Mouse (Mus musculus) yolk sac, embryonic 10.5 days (tissue): Measurements from ENCODE around the gene Gm42906.

ENCODE experiments used
- DNase-seq: peaks from one replicate; pipeline ENCODE4 v3.0.0-alpha.2; 2017; ENCODE audit warnings: low spot score

Gene Gm42906

DNA sequence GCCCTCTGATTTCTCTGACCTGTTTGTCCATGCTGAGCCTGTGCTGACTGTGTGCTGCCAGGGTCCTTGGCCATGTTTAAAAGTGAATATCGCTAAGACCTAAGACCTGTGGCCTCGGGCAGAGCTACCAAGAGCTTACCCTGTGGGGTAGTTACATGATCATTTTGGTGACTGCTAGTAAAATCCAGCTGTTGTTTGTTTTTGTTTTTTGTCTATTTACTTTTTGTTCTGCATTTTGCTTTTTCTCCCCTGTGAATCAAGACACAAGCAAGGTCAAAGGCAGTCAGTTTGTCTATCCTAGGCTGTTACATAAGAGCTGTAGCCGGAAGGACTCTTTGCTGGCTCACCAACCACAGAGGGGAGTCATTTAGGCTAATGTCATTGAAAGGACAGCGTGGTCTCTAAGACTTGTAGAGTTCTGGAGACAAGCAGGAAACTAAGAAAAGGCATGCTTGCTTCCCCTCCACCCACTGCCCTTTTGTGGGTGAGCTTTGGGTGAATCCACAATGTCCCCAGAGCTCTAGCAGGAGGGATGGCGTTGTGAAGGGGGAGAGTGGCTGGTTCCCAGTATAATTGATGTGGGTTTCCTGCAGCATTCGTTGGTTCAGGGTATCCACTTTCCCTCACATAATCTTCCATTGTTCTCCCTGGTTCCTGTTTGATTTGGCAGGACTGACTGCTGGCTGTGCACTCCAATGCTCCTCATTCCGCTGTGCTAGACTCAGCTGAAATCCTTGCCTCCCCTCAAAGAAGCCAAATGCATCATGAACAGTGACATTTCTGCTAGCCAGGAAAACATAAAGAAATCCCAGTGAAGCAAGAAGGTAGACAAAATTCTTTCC lies 33.9 kb downstream of the Gm42906 start:
- DNase-seq = no peak

DNA sequence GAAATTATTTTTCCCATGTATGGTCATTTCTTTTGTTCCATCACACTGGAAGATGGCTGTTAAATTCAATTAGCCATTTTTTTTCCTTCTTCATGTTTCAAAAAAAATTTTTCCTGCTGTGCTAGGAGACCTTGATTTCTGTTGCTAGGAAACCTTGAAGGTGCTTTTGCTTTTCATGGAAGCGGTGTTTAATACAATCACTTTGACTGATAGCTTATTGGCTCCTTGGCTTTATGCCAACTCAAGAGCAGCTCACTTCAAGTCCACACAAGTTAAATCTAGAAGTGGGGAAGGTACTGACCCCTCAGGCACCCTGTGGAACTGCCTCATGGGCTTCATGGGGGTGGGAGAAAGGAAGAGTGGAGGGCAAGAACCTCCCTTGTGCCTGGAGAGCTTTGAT lies 38.1 kb downstream of the Gm42906 start:
- DNase-seq = no peak

DNA sequence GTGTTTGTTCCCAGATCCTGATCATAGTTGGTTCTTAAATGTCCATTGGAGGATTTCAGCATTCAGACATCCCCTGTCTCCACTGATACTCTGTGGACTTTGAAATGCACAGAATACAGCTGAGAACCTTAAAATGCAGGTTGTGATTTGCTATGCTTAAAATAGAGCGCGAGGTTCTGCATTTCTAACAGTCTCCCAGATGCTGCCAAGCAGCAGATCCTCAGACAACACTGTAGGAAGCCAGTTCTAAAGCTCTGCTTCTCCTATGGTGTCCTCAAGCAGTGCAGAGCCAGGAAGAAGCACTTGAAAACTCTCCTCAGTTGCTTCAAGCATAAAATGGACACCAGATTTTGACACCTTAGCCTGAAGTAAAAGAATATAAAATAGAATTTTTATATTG lies 48.1 kb downstream of the Gm42906 start:
- no peak for DNase-seq

DNA sequence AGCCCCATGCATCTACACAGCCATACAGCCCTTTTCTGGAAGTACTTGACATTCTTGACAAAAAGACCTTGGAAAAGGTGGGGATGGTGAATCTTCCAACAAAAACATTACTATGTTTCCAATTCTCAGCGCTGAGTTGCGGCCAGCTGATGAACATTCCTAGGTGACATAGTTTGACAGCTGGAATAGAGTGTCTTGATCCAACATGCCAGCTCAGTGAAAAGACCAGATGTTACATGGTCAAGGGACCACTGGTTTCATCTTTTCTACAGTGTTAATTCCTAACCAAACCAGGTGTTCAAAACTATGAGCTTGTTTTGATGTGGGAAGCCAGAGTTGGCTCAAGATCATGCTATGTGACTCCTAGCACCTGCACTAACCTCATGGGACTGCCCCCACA lies 48.8 kb downstream of the Gm42906 start:
- DNase-seq = no peak

DNA sequence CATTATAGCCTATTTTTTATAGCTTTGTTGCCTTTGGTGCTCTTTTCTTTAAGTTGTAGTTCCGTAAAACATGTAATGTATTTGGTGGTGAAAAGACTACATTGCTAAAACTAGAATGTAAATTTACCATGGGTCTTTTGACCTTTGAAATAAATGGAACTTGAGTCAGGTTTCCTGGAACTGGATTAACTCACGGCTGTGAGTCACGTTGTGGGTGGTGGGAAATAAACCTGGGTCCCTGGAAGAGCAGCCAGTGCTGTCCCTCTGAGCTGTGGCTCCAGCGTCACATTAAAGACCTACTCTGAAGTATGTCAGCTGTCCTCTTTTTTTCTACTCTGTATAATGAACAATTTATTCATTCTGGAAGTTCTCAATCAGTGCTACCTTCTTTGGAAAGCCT lies 51.0 kb downstream of the Gm42906 start:
- peak; percentile 68 for DNase-seq

DNA sequence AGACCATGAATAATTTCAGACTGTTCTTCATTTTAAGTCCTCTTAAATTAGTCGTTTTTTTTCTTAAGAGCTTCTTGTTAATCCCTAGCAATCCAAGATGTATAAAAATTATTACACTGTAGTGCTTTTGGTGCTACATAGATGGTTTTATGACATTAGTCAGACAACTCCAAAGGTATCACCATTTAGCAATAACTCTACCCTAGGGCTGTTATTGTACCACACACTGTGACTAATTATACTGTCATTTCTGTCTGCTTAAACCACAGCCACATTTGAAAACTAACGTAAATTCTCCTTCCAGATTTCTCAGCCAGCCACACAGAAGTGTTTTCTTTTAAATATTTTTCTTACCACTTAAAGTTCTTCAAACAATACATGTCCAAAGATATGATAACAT lies 53.1 kb downstream of the Gm42906 start:
- DNase-seq = no peak

DNA sequence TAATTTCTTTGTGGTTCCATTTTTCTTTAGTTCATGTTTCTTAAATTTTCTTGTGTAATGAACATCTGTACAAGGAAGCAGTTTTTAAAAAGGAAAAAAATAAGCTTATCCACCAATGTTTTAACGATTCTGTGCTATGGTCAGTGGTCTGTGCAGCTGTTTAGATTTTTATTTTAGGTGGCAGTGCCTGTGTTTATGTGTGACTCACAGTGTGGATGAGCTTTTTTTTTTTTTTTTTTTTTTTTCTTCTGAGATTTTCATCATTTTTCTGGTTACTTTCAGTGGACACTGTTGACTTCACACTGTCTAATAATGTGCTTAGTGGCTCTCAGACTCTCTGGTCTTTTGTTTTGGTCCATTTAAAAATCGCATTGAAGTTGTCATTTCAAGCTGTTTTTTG lies 56.8 kb downstream of the Gm42906 start:
- DNase-seq = no peak

DNA sequence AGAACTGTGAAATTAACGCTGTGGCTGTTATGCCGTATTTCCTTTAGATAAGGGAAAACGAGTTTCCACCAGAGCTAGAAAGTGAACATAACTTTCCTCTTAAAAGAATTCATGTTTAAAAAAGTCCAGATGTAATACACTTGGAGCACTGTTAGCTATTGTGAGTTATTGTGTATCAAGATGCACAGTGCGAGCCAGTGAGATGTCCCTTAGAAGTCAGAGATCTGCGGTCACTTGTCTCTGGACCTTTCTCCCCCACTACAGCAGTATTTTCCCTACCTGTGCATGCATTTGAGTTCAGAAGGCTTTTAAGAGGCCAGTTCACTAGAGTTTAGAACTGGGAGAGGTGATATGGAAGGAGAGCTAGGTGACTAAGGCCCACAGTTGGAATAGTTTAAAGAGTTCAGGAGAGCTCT lies 58.6 kb downstream of the Gm42906 start:
- DNase-seq = peak; percentile 42

DNA sequence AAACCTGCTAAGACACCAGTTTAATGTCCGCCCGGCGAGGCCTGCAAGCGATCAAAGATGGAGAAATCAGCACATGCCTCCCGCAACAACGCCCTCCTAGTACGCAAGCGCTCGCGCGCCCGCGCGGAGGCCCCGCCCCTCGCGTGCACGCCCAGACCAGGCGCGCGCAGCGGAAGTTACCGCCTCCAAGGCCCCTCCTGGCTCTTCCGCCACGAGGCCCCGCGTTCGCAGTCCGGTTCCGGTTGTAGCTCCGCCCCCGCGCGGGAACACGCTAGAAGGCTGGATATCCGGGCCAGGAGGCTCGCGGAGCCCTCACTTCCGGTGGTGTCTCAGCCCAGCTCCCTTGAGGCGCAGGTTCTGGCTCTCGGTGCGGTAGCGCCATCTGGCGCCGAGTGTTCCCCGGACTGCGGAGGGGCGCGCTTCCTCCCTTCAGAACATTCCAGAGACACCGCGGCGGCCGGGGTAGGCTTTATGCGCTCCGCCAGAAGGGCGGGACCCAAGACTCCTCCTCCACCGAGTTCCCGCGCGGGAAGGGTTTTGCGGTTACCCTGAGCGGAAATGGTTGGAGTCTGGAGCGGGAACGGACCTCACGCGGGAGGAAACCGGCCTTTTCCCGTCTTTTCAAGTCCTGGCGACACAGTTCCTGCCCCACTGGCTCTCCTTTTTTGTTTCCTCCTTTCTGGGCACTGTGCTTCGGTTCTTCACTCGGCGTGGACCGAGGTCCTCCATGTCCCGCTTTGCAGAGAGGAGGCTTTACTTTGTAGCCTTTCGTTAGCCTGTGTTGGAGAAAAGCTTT lies 59.4 kb downstream of the Gm42906 start:
- DNase-seq = peak; percentile 100

DNA sequence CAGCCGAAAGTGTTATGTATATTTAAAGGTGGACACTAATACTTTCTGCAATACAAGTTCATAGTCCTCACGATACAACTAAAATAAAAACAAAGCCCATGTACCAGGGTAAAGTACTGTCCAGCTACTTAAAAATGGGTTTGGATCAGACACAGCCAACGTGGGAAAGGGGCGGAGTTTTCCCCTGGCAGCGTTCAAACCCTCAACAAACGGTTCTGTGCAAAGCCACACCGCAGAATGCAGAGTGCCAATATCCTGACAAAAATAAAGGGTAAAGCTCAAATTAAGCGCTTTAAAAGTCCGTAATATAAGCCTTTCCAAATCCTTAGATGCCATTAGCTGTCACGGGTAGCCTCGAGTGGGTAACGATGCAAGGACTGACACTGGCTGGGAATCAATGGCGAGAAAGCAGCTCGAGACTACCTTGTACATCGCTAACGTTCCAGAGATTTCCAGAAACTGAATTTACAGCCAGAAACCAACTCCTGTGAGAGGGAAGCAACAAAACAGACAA lies 60.0 kb downstream of the Gm42906 start:
- no peak for DNase-seq

DNA sequence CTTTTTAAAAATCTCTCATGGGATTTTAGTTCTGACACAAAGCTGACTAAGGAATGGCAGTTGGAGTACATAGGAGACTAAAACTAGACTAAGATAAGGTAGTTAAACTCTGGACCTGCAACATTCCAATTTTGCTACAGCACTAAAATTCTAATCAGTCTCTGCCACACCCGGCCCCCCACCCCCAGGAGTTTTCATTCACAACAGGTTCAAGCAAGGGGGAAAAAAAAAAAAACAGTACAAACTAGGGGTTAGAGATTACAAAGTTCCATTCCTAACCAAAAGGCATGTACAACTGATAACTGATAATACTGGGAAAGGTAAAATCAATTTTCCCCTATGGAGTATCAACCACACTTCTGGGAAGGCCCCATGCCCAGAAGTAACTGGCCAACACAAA lies 60.6 kb downstream of the Gm42906 start:
- DNase-seq = peak; percentile 20

DNA sequence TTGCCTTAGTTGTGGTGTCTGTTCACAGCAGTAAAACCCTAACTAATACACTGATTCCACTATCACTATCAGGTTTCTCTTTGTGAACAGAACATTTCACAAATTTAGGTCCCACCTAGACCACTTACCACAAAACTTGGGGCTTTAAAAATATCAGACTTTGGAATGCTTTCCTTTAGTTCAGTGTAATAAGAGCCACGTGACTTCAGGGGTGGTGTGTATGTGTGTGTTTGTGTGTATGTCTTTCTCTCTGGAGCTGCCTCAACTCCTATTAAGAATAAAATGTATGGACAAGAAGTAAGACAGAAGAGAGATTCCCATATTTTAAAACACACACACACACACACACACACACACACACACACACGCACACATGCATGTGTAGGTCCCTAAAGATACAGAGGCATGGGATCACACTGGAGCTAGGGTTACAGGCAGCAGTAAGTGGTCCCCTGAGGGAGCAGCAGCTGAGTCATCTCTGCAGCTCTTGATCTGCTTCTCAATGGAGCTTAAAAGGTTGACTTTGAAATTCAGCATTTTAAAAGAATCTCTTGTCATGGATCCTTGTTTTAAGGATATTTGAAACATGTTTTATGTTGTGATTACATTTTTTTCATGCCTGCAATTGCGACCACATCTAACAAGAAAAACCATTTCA lies 64.5 kb downstream of the Gm42906 start:
- DNase-seq = no peak

DNA sequence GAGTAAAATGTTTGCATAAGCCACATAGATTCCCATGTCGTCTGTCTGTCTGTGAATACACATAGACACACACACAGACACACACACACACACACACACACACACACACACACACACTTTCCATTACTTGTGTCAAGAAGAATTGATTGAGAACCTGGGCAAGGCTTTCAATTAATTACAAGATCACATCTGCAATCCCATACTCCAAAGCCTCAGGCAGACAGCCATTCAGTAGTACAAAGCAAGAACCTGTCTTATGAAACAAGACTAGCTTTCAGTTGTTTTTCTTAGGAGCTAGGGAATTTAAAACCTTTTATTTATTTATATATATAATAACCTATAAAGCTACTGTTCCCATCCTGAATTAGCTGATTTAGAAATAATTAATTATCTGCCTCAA lies 78.3 kb downstream of the Gm42906 start:
- no peak for DNase-seq

DNA sequence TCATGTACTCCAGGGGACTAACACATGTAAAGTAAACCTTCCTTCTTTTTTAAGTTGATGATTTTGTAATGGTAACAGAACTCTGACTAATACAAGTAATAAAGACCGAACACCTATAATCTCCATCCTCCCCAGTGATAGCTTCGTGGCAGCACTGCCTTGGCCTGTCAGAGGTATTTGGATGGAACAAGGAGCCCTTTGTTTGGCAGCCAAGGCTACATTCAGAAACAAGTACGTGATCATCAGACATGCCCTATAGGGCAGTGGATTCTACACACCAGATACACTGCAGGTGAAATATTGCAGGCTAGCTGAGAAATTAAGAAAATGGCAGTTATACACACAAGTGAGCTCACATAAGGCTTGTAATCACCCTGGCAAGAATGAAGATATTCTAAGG lies 79.5 kb downstream of the Gm42906 start:
- DNase-seq = no peak

DNA sequence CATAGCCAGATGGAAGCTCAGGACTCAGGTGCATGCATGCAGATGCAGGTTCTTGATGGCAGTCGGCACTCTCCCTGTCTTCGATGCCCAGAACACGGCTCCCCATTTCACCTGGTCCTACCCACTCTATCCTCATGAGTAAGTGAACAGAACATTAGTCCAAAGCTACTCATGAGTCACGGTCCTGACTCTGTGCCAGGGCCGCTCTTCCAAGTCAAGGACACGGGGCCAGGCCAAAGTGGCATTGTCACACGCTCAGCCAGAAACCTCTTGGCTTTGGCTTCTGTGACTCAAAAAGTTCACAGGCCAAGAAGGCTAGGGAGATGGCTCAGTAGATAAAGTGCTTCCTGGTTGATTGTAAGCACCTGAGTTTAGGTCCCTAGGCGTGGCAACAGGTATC lies 81.3 kb downstream of the Gm42906 start:
- no peak for DNase-seq

DNA sequence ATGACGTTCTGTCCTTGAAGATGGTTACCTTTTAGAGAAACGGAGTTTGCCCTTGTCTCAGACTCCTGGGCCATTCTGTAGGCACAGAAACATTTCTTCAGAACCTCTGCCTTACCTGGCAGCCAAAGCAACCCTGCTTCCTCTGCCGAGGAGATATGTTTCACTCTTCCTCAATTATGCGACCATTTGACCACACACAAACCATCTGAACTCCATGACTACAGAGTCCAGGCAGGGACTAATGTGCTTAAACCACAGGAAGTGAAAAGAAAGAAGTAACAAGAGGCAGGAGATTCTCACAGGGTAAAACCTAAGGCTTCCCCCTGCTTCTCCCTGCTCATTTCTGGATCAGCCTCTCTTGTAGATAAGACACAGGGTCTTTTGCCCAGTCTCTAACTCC lies 83.2 kb downstream of the Gm42906 start:
- no peak for DNase-seq

DNA sequence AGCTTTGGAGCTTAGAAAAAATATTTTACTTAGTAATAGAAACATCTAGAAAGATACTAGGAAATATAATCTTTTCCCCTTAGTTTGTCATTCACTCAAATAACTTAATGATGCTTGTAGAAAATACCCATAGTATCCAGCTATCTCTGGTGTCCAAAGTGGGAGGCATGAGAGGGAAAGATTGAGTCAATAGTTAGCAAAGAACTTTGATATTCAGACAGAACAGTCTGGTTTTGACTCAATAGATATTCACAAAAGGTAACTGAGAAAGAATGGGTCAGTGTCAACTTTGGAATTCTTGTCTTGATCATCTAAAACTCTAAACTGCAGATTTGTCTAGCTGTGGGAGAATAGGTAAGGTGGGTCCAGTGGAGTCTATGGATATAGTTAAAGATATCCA lies 94.3 kb downstream of the Gm42906 start:
- no peak for DNase-seq

DNA sequence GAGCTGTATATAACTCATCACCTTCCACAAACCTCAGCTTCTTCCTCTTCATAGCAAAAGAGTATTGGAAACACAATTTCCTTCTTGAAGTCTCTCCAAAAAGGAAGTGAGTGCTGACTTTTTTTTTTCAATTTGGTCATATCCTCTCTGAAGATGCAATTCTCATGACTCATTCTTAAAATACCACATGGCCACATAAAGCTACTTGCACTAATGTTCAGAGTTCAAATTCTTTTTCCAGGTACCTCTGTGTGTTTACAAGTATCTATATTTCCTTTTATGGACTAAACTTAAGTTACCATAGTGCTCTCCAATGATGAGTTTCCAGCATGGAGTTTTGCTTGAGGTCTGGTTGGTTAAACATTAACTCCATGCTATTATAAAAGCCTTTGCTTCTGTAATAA lies 94.8 kb downstream of the Gm42906 start:
- DNase-seq = no peak

DNA sequence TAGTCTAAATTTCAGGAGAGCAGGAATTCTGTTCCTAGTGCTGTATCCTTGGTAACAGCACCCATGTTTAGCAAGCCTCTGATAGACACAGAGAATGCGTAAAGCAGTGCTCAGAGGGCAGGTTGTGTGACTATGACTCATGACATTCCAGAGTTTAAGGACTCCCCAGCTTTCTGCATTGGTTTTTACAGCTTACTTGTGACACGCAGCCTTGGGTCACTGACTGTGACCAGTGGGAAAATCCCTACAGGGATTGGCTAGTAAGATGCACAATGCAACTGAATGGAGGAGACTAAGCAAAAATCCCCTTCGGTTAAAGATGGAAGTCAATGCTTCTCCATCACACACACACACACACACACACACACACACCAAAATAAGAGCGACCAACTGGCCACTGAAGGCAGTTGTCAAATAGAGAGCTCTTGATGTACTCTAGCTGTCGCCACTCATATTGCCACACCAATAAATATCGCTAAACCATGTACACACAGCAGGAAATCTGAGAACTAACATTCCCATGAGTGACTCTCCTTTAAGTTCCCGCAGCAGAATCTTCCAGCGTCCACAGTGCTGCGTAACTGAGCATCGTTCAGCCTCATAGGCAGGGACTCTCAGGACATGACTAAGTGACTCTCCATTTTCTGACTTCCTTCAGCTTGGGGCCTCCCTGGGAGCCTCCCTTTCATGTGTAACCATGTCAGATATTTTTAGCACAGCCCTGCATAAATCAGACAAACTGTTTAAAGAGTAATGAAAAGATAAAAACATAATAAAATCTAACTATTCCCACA lies 112.0 kb downstream of the Gm42906 start:
- no peak for DNase-seq

DNA sequence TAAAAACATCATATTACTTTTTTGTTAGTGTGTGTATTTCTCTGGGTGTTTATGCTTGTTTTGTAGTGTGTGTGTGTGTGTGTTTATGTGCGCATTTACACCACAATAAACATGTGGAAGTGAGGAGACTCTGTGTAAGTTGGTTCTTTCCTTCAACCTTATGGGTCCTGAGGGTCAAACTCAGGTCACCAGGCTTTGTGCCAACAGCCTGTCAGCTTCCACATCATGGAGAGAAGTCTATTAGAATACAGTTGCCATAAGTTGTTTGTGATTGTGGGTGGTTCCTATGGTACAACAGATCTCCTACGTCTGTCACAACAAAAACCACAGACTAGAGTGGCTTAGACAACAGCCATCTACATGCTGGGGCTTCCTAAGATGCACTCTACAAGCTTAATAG lies 127.7 kb downstream of the Gm42906 start:
- DNase-seq = no peak

DNA sequence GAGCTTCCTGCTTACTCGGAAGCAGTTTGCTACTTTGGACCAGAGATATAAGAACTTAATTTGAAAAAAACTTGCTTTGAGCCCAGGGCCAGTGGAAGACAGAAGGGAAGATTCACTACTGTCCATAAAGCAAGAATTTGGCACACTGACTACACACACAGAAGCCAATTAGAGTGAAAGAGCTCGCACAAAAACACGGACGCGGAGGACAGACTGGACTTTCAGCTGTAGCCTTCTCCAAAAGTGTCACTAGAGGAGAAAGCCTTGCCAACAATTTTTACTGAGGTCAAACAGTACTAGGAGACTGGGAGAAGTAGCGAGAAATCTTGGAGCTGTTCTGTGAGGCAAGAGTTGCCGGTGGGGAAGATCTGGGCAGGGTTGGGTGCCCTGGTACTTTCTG lies 128.4 kb downstream of the Gm42906 start:
- no peak for DNase-seq

DNA sequence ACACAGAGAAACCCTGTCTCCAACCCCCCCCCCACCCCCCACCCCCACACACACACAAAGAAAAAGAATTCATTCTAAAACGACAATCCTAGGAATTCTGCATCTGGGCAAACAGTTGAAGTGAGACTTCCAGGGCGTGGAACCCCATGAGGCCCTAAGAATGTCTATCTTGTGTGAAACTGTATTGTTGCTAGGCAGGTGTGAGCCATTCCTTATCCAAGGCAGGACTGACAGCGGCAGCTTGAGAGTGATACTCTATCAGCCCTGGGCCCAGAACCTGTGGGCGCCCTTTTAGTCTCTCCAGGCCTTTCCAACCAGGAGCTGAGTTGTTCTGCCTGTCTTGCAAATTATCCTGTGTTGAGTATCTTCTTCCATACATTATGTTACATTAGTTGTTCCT lies 129.6 kb downstream of the Gm42906 start:
- no peak for DNase-seq
